Mouse (Mus musculus) midbrain, embryonic 13.5 days (tissue): ENCODE data around the gene Gid4. TPM values are rescaled to one million over a fixed set of nuclear protein-coding genes. Genes with fewer than 3 reads are reported as not detected.
A peak's percentile ranks its signal among the peaks of the same experiment; 100 is the strongest.
"Not testable (repeated sequence)": the region's sequence is repeated elsewhere in the genome, so short reads cannot be mapped to it uniquely, and the experiment has no call there.

ENCODE experiments used
- ATAC-seq: fragments of 200-750 bp; cut with Nextera tagmentation; 2 replicates; pipeline ENCODE4 v1.8.0; 2017; ENCODE audit warnings: mild to moderate bottlenecking, moderate TSS enrichment, moderate library complexity
- H3K27ac ChIP-seq: fragments of 300-500 bp; sonication (generic); 2 replicates; pipeline ENCODE4 v1.5.1; 2015; ENCODE audit warnings: inconsistent platforms, mild to moderate bottlenecking, moderate library complexity
- H3K27me3 ChIP-seq: fragments of 300-500 bp; sonication (generic); 2 replicates; pipeline ENCODE4 v1.6.1; 2015; ENCODE audit warnings: mild to moderate bottlenecking, inconsistent platforms
- H3K36me3 ChIP-seq: fragments of 300-500 bp; sonication (generic); 2 replicates; pipeline ENCODE4 v1.6.1; 2015; ENCODE audit warnings: mild to moderate bottlenecking, inconsistent platforms
- H3K4me1 ChIP-seq: fragments of 300-500 bp; sonication (generic); replicated peaks from 2 replicates; pipeline ENCODE4 v1.6.1; 2015; ENCODE audit warnings: inconsistent platforms
- H3K4me2 ChIP-seq: fragments of 300-500 bp; sonication (generic); replicated peaks from 2 replicates; pipeline ENCODE4 v1.6.1; 2015; ENCODE audit warnings: moderate library complexity, mild to moderate bottlenecking, inconsistent platforms
- H3K4me3 ChIP-seq: fragments of 300-500 bp; sonication (generic); replicated peaks from 2 replicates; pipeline ENCODE4 v1.5.1; 2015; ENCODE audit warnings: mild to moderate bottlenecking, inconsistent platforms
- H3K9ac ChIP-seq: fragments of 300-500 bp; sonication (generic); replicated peaks from 2 replicates; pipeline ENCODE4 v1.6.1; 2015; ENCODE audit warnings: mild to moderate bottlenecking, inconsistent platforms
- H3K9me3 ChIP-seq: fragments of 300-500 bp; sonication (generic); 2 replicates; pipeline ENCODE4 v1.6.1; 2016; ENCODE audit warnings: mild to moderate bottlenecking, inconsistent platforms
- whole genome bisulfite sequencing: fragments of 180-500 bp; shearing (Covaris S2); methylation state at CpG from one replicate; pipeline ENCODE4 v1.1.7; 2015; 5-methylcytosine and 5-hydroxymethylcytosine counted together
- polyA plus RNA-seq: library from polyadenylated mRNA; unstranded; fragments of >200 nt; fragmentation: Nextera tagmentation; extraction: Ambion mirVana; gene quantifications from 2 replicates; pipeline ENCODE4 v1.2.1, GENCODE M21; 2015

Gene Gid4
- polyA plus RNA-seq, 1 experiment from 2014 or later = 23.3 TPM

DNA sequence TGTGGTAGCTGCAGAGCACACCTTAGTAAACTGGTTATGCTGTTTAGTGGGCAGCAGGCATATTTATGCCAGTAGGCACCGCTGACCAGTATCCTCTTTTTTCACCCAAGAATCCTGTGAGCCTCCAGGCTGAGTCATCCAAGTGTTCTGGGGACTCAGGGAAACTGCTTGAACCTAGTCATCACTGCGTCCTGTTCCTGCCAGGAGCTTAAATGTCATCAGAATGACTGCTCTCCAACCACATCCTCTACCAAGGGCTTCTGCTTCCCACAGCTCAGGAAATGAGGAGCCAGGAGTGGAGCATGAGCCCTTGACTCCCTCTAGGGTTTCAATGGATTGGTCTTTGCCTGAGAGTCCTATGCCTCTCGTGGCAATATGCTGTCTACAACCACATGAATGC lies 19.7 kb downstream of the Gid4 start:
- Histone ChIP-seq H3K27me3 (no peaks in the 10 kb centered on the region), H3K4me1 (no peaks in the 10 kb centered on the region), H3K4me2 (no peak overlapping the region), H3K36me3 (peaks cover 81% of the 10 kb centered on the region), H3K4me3 (no peak overlapping the region), H3K27ac (no peak overlapping the region), H3K9me3 (no peaks in the 10 kb centered on the region), H3K9ac (no peak overlapping the region)
- 92% methylated on average over 3 of the region's 3 CpGs for WGBS
- no peak for ATAC-seq

DNA sequence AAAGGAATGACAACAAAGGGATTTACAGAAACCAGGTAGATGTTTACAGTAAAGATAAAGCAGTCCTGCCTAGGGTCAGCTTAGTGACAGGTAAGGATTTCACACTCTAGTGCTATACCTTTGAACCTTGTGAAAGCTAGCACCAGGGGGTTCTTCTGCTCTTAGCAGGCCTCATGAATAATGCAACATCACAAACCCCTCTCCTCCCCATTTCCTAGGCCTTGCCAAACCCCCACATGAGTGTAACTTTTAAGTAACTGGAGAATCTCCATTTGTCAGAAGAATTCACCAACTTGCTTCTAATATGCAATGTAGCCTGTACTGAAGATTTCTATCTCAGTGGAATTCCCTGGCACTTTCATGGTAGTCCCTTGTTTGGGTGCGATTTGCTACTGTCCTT lies 22.7 kb downstream of the Gid4 start:
- not testable (repeated sequence) for H3K4me3 ChIP-seq, H3K27ac ChIP-seq, H3K27me3 ChIP-seq, H3K4me2 ChIP-seq, H3K4me1 ChIP-seq, ATAC-seq, H3K9me3 ChIP-seq, H3K9ac ChIP-seq
- H3K36me3 ChIP-seq = peaks cover 86% of the 10 kb centered on the region
- WGBS = 24% methylated on average over 1 of the region's 1 CpGs

DNA sequence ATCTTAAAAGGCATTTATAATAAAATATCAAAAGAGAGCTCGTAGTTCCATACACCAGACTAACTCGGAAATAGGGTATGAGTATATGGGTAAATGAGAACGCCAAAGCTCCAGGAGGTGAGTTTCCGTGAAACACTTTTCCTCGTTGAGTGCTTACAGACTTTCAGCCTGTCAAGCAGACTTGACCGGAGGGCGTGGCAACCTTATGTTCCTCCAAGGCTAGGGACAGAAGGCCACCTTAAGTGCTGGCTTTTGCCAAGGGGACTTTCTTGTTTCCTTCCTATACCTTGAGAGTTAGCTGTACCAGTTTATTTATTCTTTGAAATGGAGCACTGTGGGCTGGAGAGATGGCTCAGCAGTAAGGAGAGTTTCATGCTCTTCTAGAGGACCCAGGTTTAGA lies 23.2 kb downstream of the Gid4 start:
- ATAC-seq = no peak
- H3K9ac ChIP-seq = no peak overlapping the region
- H3K4me2 ChIP-seq = no peak overlapping the region
- WGBS = 58% methylated on average over 7 of the region's 7 CpGs
- H3K27me3 ChIP-seq = no peaks in the 10 kb centered on the region
- H3K4me1 ChIP-seq = no peaks in the 10 kb centered on the region
- no peak overlapping the region for H3K27ac ChIP-seq
- H3K36me3 ChIP-seq = peaks cover 80% of the 10 kb centered on the region
- no peaks in the 10 kb centered on the region for H3K9me3 ChIP-seq
- H3K4me3 ChIP-seq = no peak overlapping the region

DNA sequence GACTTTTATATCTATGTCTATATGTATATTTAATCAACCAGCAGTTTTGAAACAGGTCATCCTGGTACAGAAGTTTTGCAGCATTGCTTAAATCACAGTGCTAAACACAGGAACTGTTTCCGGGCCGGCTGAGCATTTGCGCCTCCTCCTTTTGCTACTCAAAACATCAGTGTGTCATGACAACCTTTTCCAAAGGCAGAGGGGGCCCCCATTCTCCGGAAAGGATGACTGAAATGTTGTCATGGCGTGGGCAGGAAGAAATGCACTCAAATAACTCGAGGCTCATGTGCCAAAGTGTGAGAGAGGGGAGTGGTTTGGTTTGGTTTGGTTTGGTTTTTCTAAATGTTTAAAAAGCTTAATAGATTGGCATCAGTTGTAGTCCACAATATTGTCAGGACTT lies 26.0 kb downstream of the Gid4 start:
- Histone ChIP-seq H3K27me3 (no peaks in the 10 kb centered on the region), H3K9ac (no peak overlapping the region), H3K4me2 (no peak overlapping the region), H3K27ac (no peak overlapping the region), H3K4me3 (no peak overlapping the region), H3K9me3 (no peaks in the 10 kb centered on the region), H3K4me1 (no peaks in the 10 kb centered on the region), H3K36me3 (peaks cover 54% of the 10 kb centered on the region)
- ATAC-seq = no peak
- 87% methylated on average over 6 of the region's 6 CpGs for WGBS

DNA sequence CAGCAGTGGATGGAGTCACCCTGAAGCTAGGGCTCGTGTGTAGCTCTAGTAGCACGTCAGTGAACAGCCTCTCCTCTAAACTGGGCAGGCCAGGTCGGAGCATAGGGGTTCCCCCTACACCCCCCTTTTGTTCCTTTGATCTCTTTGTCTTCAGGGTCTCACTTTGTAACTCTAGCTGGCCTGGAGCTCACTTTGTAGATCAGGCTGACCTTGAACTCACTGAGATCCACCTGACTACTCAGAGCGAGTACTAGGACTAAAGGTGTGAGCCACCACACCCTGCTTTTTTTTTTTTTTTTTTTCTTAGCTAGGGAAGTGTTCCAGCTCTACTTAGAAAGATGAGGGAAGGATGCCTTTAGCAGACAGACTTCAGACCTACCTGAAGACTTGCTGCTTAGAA lies 27.1 kb downstream of the Gid4 start:
- no peak overlapping the region for H3K4me3 ChIP-seq
- H3K36me3 ChIP-seq = peaks cover 44% of the 10 kb centered on the region
- H3K9me3 ChIP-seq = no peaks in the 10 kb centered on the region
- H3K9ac ChIP-seq = no peak overlapping the region
- no peaks in the 10 kb centered on the region for H3K4me1 ChIP-seq
- H3K27me3 ChIP-seq = no peaks in the 10 kb centered on the region
- no peak overlapping the region for H3K4me2 ChIP-seq
- ATAC-seq = no peak
- 87% methylated on average over 4 of the region's 4 CpGs for WGBS
- no peak overlapping the region for H3K27ac ChIP-seq

DNA sequence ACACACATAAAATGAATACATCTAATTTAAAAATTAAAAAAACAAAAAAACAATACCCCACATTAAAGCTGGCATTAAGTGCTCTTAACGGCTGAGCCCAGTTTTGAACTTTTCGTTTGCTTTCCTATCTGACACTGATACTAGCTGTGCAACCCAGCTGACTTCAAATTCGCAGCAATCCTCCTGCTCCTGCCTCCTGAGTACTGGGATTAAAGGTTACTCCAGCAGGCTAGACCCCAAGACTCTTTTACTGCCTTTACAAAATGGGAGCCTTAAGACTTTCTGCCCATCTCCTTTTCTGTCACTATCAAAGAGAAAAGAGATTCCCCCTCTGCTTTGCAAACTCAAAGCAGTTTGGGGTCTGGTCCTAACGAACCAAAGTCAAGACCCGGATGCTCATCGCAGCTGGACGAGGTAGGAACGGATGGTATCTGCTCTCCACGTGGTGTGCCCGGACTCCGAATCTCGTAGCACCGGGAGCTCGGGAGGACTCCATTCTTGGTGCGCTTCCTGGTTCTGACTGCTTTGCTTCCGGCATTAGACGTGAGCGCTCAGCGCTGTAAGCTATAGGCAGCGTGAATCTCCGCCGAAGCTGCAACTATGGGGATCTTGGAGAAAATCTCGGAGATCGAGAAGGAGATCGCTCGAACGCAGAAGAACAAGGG lies 37.3 kb downstream of the Gid4 start, which contains the start of gene Drg2:
Drg2 (plus strand) TSS at position 512 of the 665 bp plus-strand sequence.
- peak within 1 kb of the TSS; percentile 86 for H3K4me2 ChIP-seq
- no peaks in the 10 kb centered on the region for H3K27me3 ChIP-seq
- H3K9me3 ChIP-seq = no peaks in the 10 kb centered on the region
- peak within 1 kb of the TSS; percentile 47; the same call in 1 of the 2 replicates for H3K27ac ChIP-seq
- H3K9ac ChIP-seq = peak within 1 kb of the TSS; percentile 77
- peak within 1 kb of the TSS; percentile 63 for H3K4me3 ChIP-seq
- 5% methylated on average over 27 of the region's 27 CpGs for WGBS
- ATAC-seq = peak; percentile 93
- H3K4me1 ChIP-seq = peaks cover 19% of the 10 kb centered on the region
- H3K36me3 ChIP-seq = peaks cover 32% of the 10 kb centered on the region

DNA sequence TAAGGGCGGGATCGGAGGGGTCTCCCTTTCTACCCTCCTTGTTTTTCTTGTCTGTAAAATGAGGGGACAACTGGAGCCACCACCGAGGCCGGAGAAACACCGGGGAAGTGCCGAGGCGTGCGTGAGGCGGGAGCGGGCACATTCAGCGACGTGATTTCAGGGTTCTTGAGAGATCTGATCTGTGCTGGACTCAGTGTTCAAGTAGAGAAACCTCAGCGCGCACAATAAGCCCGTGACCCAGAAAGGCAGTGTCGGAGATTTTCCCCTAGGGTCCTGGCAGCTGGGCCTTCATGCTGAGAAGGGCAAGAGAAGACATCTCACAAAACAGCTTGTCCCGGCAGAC lies 37.8 kb downstream of the Gid4 start:
- H3K36me3 ChIP-seq = peaks cover 37% of the 10 kb centered on the region
- peak overlapping the region; percentile 63 for H3K4me3 ChIP-seq
- H3K9ac ChIP-seq = peak overlapping the region; percentile 77
- H3K4me1 ChIP-seq = peaks cover 19% of the 10 kb centered on the region
- H3K27ac ChIP-seq = peak overlapping the region; percentile 47; the same call in 1 of the 2 replicates
- no peaks in the 10 kb centered on the region for H3K9me3 ChIP-seq
- H3K4me2 ChIP-seq = peak overlapping the region; percentile 86
- H3K27me3 ChIP-seq = no peaks in the 10 kb centered on the region
- WGBS = 0% methylated on average over 17 of the region's 17 CpGs
- ATAC-seq = no peak; the same call in 1 of the 2 replicates

DNA sequence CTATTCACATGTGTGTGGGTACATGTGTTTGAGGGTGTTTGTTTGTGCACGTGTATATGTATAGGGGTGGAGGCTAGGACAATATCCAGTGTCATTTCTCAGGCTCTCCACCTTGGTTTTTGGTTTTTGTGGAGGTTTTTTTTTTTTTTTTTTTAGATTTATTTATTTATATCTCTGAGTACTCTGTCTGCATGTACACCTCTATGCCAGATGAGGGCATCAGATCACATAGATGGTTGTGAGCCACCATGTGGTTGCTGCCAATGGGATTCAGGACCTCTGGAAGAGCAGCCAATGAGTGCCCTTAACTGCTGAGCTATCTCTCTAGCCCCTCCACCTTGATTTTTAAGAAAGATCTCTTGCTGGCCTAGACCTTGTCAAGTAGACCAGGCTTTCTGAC lies 41.0 kb downstream of the Gid4 start:
- Histone ChIP-seq H3K4me2 (no peak overlapping the region), H3K36me3 (peaks cover 70% of the 10 kb centered on the region), H3K4me3 (no peak overlapping the region), H3K9ac (no peak overlapping the region), H3K27me3 (no peaks in the 10 kb centered on the region), H3K27ac (no peak overlapping the region), H3K9me3 (no peaks in the 10 kb centered on the region), H3K4me1 (peaks cover 19% of the 10 kb centered on the region)
- WGBS = 100% methylated on average over 1 of the region's 1 CpGs
- ATAC-seq = no peak

DNA sequence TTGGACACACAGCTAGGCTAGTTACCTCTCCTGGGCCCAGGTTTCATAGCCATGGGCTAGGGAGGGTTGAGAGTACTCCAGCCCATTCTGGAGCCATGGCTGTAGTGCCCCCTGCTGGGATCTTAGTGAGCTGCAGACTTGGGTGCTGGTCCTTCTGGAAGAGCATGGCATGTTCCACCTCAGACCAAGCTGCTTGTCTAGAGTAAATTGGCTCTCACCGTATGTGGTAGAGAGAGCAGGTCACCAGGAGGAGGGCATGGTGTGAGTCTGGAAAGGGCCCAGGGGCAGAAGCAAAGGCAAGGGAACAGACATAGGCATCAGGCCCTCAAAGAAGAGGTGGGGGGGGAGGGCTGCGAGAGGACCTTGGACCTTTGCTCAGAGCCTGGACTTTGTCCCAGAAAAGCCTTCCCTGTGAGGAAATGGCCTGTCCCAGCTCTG lies 49.0 kb downstream of the Gid4 start:
- Histone ChIP-seq H3K9me3 (no peaks in the 10 kb centered on the region), H3K9ac (no peak overlapping the region), H3K4me2 (no peak overlapping the region), H3K36me3 (peaks cover 95% of the 10 kb centered on the region), H3K27me3 (no peaks in the 10 kb centered on the region), H3K4me3 (no peak overlapping the region), H3K27ac (no peak overlapping the region), H3K4me1 (no peaks in the 10 kb centered on the region)
- 96% methylated on average over 2 of the region's 2 CpGs for WGBS
- ATAC-seq = no peak

DNA sequence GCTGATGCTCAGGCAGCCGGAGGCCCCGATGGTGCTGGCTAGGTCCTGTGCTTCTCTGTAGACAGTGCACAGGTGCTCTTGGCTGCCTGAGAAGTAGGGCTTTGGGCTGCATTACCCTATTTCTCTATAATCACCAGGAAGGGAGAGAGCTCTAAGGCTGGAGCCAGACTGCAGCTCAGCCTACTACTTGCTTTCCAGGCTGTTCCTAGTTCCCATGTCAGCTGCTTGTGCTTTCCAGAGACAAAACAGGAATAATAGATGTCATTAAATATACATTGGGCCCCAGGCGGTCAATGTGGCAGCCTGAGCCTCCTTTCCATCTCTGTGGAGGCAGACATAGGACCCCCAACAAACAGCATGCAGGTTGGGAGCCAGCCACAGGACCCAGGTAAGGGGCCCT lies 52.1 kb downstream of the Gid4 start, which contains the start of gene Myo15:
Myo15 (plus strand) TSS at position 301 of the 400 bp plus-strand sequence.
- peaks cover 64% of the 10 kb centered on the region for H3K36me3 ChIP-seq
- no peak within 1 kb of the TSS for H3K27ac ChIP-seq
- no peaks in the 10 kb centered on the region for H3K9me3 ChIP-seq
- no peak within 1 kb of the TSS for H3K9ac ChIP-seq
- no peaks in the 10 kb centered on the region for H3K27me3 ChIP-seq
- H3K4me3 ChIP-seq = no peak within 1 kb of the TSS
- no peak within 1 kb of the TSS for H3K4me2 ChIP-seq
- ATAC-seq = no peak
- no peaks in the 10 kb centered on the region for H3K4me1 ChIP-seq
- 85% methylated on average over 3 of the region's 3 CpGs for WGBS

DNA sequence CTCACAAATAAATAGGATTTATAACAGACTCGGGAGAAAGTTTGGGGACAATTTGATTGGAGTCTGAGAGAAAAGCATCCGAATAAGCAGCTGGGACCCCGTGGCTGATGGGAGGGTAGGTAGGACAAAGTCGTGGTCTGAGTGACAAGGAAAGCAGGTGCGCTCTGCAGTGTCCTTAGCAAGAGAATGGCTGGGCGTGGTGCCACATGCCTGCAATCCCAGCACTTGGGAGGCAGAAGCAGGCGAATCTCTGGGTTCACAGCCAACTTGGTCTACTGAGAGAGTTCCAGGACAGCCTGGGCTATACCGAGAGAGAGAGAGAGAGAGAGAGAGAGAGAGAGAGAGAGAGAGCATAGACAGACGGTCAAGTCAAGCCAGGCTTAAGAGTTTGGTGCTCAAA lies 53.8 kb downstream of the Gid4 start:
- Histone ChIP-seq H3K4me1 (no peaks in the 10 kb centered on the region), H3K9ac (no peak overlapping the region), H3K27ac (no peak overlapping the region), H3K9me3 (no peaks in the 10 kb centered on the region), H3K4me3 (no peak overlapping the region), H3K27me3 (no peaks in the 10 kb centered on the region), H3K36me3 (peaks cover 47% of the 10 kb centered on the region), H3K4me2 (no peak overlapping the region)
- no peak for ATAC-seq
- 83% methylated on average over 9 of the region's 9 CpGs for WGBS

DNA sequence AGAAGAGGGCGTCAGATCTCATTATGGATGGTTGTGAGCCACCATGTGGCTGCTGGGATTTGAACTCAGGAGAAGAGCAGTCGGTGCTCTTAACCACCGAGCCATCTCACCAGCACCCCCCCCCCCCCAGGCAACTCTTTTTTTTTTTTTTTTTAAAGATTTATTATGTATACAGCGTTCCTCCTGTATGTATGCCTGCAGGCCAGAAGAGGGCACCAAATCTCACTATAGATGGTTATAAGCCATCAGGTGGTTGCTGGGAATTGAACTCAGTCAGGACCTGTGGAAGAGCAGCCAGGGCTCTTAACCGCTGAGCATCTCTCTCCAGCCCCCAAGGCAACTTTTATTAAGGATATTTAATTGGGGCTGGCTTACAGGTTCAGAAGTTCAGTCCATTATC lies 57.6 kb downstream of the Gid4 start:
- Histone ChIP-seq H3K36me3 (peaks cover 10% of the 10 kb centered on the region), H3K9me3 (no peaks in the 10 kb centered on the region), H3K4me2 (no peak overlapping the region), H3K4me3 (no peak overlapping the region), H3K4me1 (no peaks in the 10 kb centered on the region), H3K9ac (no peak overlapping the region), H3K27me3 (no peaks in the 10 kb centered on the region), H3K27ac (no peak overlapping the region)
- ATAC-seq = no peak
- whole genome bisulfite sequencing = 87% methylated on average over 5 of the region's 5 CpGs
